ENCODE assay signal across 8 mouse cellular contexts in the genomic region with DNA sequence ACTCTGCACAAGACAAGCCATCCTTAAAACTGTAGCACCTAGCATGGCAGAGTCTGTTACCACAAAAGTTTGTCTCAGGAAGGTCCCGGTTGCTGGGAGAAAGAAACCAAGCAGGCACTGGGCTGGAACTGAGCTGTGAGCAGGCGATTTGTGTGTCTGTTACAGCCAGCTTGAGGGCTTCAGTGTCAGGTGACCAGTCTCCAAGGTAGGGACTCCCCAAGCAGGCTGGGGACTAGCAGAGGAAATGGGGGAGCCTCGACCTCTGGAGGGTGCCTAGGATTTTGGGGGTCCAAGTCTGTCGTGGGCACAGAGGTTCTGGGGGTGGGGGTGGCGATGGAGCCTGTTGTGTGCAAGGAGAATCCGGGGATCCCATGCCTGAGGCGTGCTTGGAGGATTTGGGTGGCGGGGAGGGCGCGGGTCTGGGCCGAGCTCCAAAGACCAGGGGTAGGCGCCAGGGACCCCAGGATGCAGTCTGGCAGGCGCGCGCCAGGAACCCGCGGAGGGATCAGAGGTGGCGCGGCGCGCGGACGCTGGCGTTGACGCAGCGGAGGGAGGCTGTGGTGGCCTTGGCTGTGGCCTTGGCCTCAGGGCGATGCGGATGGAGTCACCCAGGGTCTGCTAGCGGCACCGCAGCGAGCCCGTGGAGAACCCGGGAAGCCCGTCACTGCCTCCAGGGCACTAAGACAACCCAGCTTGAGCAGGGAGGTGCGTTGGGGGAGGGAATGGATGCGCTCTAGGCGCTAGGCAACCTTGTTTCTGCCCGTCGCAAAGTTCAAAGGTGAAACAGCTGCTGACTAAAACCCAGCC. TPM values are rescaled to one million over a fixed set of nuclear protein-coding genes. Genes with fewer than 3 reads are reported as not detected.
A peak's percentile ranks its signal among the peaks of the same experiment; 100 is the strongest.
DNase-seq lines count a peak whose midpoint lies in the region; ATAC-seq lines count a peak whose summit lies in the region.

TSS of gene Hrasls (plus strand) at position 91 of the 807 bp plus-strand sequence.

- H3K4me1 ChIP-seq in embryonic facial prominence, embryonic 10.5 days, result peaks cover 13% of the 10 kb centered on the region; the same call in 1 of the 2 replicates
- peaks cover 11% of the 10 kb centered on the region for H3K4me1 ChIP-seq in limb, embryonic 10.5 days
- H3K4me1 ChIP-seq in neural tube, embryonic 11.5 days (ENCODE audit: control insufficient read depth, insufficient read depth, low read length), result no peaks in the 10 kb centered on the region

- ATAC-seq in neural tube, embryonic 11.5 days (ENCODE audit: insufficient read depth, low FRiP score, low TSS enrichment), result peak; percentile 61; the same call in 1 of the 2 replicates

- H3K4me3 ChIP-seq in embryonic facial prominence, embryonic 10.5 days, result peak within 1 kb of the TSS; percentile 66
- peak within 1 kb of the TSS; percentile 59 for H3K4me3 ChIP-seq in limb, embryonic 10.5 days
- peak within 1 kb of the TSS; percentile 39 for H3K4me3 ChIP-seq in neural tube, embryonic 11.5 days (ENCODE audit: low read depth, low read length)

- H3K27me3 ChIP-seq in embryonic facial prominence, embryonic 10.5 days (replicated peaks; ENCODE audit: low read depth, poor library complexity, severe bottlenecking), result peaks cover 52% of the 10 kb centered on the region
- H3K27me3 ChIP-seq in limb, embryonic 10.5 days (ENCODE audit: low read depth, poor library complexity, severe bottlenecking), result peaks cover 40% of the 10 kb centered on the region
- 0 out of 2 replicates have a peak, but pooled peaks cover 4% of the 10 kb centered on the region for H3K27me3 ChIP-seq in neural tube, embryonic 11.5 days (ENCODE audit: control insufficient read depth, insufficient read depth, low read length)

- peak within 1 kb of the TSS; percentile 77 for H3K27ac ChIP-seq in embryonic facial prominence, embryonic 10.5 days (replicated peaks)
- peak within 1 kb of the TSS; percentile 79 for H3K27ac ChIP-seq in limb, embryonic 10.5 days
- no peak within 1 kb of the TSS for H3K27ac ChIP-seq in neural tube, embryonic 11.5 days (ENCODE audit: low read depth, low read length)

- H3K4me2 ChIP-seq in neural tube, embryonic 11.5 days (ENCODE audit: low read depth), result peak within 1 kb of the TSS; percentile 90

- DNase-seq in layer of hippocampus, adult 11-12 months (ENCODE audit: low spot score), result peak; percentile 12
- DNase-seq in layer of hippocampus, adult 9-10 months (ENCODE audit: low spot score), result no peak
- DNase-seq in embryonic facial prominence, embryonic 10.5 days (ENCODE audit: low spot score), result peak; percentile 75
- peak; percentile 35 to 58 for DNase-seq in heart, adult 18-20 months
- peak; percentile 49 for DNase-seq in kidney, adult 11 months
- DNase-seq in limb, embryonic 10.5 days (ENCODE audit: low spot score), result peak; percentile 76
- peak; percentile 64 for DNase-seq in neural tube, embryonic 11.5 days (ENCODE audit: low spot score)
- DNase-seq in urinary bladder, postnatal 25 days (ENCODE audit: low spot score), result peak; percentile 24

- H3K9me3 ChIP-seq in embryonic facial prominence, embryonic 10.5 days, result no peaks in the 10 kb centered on the region
- no peaks in the 10 kb centered on the region for H3K9me3 ChIP-seq in limb, embryonic 10.5 days (replicated peaks)
- H3K9me3 ChIP-seq in neural tube, embryonic 11.5 days (ENCODE audit: control insufficient read depth, low read length), result no peaks in the 10 kb centered on the region

- 1% methylated on average over 39 of the region's 39 CpGs for WGBS in embryonic facial prominence, embryonic 10.5 days
- WGBS in limb, embryonic 10.5 days, result 1% methylated on average over 39 of the region's 39 CpGs
- 1% methylated on average over 39 of the region's 39 CpGs for WGBS in neural tube, embryonic 11.5 days

- peak within 1 kb of the TSS; percentile 66 for H3K9ac ChIP-seq in neural tube, embryonic 11.5 days (ENCODE audit: low read length)

- no peaks in the 10 kb centered on the region for H3K36me3 ChIP-seq in embryonic facial prominence, embryonic 10.5 days (replicated peaks)
- no peaks in the 10 kb centered on the region for H3K36me3 ChIP-seq in limb, embryonic 10.5 days
- no peaks in the 10 kb centered on the region for H3K36me3 ChIP-seq in neural tube, embryonic 11.5 days (ENCODE audit: control insufficient read depth, insufficient read depth, low read length)

RNA-seq across cellular contexts. Expression of gene Hrasls, which starts in this region (rescaled TPM):
- 0.92 and 1.5 TPM in 2 replicates for polyA plus RNA-seq in embryonic facial prominence, embryonic 10.5 days (2016; fragmentation: Nextera tagmentation; extraction: Ambion mirVana)
- total RNA-seq in heart, adult 18-20 months (2021), result 10 to 100 TPM; 30.1 to 30.2 TPM
- polyA plus RNA-seq in limb, embryonic 10.5 days (2016; fragmentation: Nextera tagmentation; extraction: Ambion mirVana), result 0.33 and 1.1 TPM in 2 replicates
- polyA plus RNA-seq in neural tube, embryonic 11.5 days (2014; fragmentation: Nextera tagmentation; extraction: Ambion mirVana), result 1.2 and 1.8 TPM in 2 replicates
